Mouse (Mus musculus) intestine, embryonic 15.5 days (tissue): ENCODE measurements around the gene Zmym2. TPM values are rescaled to one million over a fixed set of nuclear protein-coding genes. Genes with fewer than 3 reads are reported as not detected.

Experiments
- ATAC-seq: fragments of 200-750 bp; cut with Nextera tagmentation; 2 replicates; pipeline ENCODE4 v1.8.0; 2017; ENCODE audit warnings: moderate TSS enrichment, moderate library complexity
- H3K27ac ChIP-seq: fragments of 300-500 bp; sonication (generic); 2 replicates; pipeline ENCODE4 v1.5.1; 2015; ENCODE audit warnings: mild to moderate bottlenecking, inconsistent platforms
- H3K27me3 ChIP-seq: fragments of 300-500 bp; sonication (generic); replicated peaks from 2 replicates; pipeline ENCODE4 v1.6.1; 2015; ENCODE audit warnings: inconsistent platforms
- H3K36me3 ChIP-seq: fragments of 300-500 bp; sonication (generic); 2 replicates; pipeline ENCODE4 v1.6.1; 2015; ENCODE audit warnings: inconsistent platforms
- H3K4me1 ChIP-seq: fragments of 300-500 bp; sonication (generic); replicated peaks from 2 replicates; pipeline ENCODE4 v1.6.1; 2015; ENCODE audit warnings: inconsistent platforms
- H3K4me2 ChIP-seq: fragments of 300-500 bp; sonication (generic); replicated peaks from 2 replicates; pipeline ENCODE4 v1.6.1; 2015; ENCODE audit warnings: mild to moderate bottlenecking, inconsistent platforms
- H3K4me3 ChIP-seq: fragments of 300-500 bp; sonication (generic); replicated peaks from 2 replicates; pipeline ENCODE4 v1.5.1; 2015; ENCODE audit warnings: inconsistent platforms
- H3K9ac ChIP-seq: fragments of 300-500 bp; sonication (generic); 2 replicates; pipeline ENCODE4 v1.6.1; 2015; ENCODE audit warnings: inconsistent platforms
- H3K9me3 ChIP-seq: fragments of 300-500 bp; sonication (generic); 2 replicates; pipeline ENCODE4 v1.6.1; 2016; ENCODE audit warnings: inconsistent platforms
- WGBS: fragments of 180-500 bp; shearing (Covaris S2); methylation state at CpG from one replicate; pipeline ENCODE4 v1.1.7; 2015; 5-methylcytosine and 5-hydroxymethylcytosine counted together
- polyA plus RNA-seq: library from polyadenylated mRNA; unstranded; fragments of >200 nt; fragmentation: Nextera tagmentation; extraction: Ambion mirVana; gene quantifications from 2 replicates; pipeline ENCODE4 v1.2.1, GENCODE M21; 2015

Gene Zmym2
- polyA plus RNA-seq, 1 experiment from 2014 or later, result 30.3 TPM

DNA sequence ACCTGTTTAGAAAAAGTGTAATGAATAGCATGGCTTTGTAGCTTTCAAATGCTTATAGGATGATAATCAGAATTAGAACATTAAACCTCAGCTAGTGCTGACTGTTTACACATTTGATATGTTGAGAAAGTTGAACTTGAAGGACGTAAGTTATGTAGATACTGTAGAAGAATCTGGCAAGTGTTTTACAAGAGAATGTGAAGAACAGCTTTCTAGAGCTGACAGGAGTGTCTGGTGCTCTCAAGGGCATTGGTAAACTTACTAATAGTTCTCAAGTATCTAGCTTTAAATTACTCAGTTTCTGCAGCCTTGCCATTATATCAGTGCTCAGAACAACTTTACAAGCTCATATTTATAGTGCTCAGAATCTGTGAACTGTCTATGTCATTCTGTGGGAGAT is 53.5 kb downstream of the Zmym2 start:
- ATAC-seq, result no peak
- Histone ChIP-seq H3K27ac (no peak overlapping the region), H3K36me3 (0 out of 2 replicates have a peak, but pooled peaks cover 4% of the 10 kb centered on the region), H3K9ac (no peak overlapping the region), H3K4me2 (no peak overlapping the region), H3K27me3 (no peaks in the 10 kb centered on the region), H3K9me3 (no peaks in the 10 kb centered on the region), H3K4me3 (no peak overlapping the region), H3K4me1 (no peaks in the 10 kb centered on the region)
- WGBS, result 84% methylated on average over 1 of the region's 1 CpGs

GRCm38 (mm10) chr14:56952928-56953327 is 66.5 kb downstream of the Zmym2 start:
- no peaks in the 10 kb centered on the region for H3K4me1 ChIP-seq
- 95% methylated on average over 4 of the region's 4 CpGs for WGBS
- H3K36me3 ChIP-seq, result peaks cover 3% of the 10 kb centered on the region; the same call in 1 of the 2 replicates
- no peak for ATAC-seq
- no peak overlapping the region for H3K4me3 ChIP-seq
- H3K27me3 ChIP-seq, result no peaks in the 10 kb centered on the region
- no peak overlapping the region for H3K4me2 ChIP-seq
- H3K9ac ChIP-seq, result no peak overlapping the region
- no peak overlapping the region for H3K27ac ChIP-seq
- no peaks in the 10 kb centered on the region for H3K9me3 ChIP-seq

- no peak for ATAC-seq
- H3K27me3 ChIP-seq, result no peaks in the 10 kb centered on the region
- H3K4me2 ChIP-seq, result no peak overlapping the region
- no peaks in the 10 kb centered on the region for H3K9me3 ChIP-seq
- H3K27ac ChIP-seq, result no peak overlapping the region
- H3K4me3 ChIP-seq, result no peak overlapping the region
- H3K4me1 ChIP-seq, result no peaks in the 10 kb centered on the region
- no peak overlapping the region for H3K9ac ChIP-seq
- H3K36me3 ChIP-seq, result peaks cover 3% of the 10 kb centered on the region; the same call in 1 of the 2 replicates
Observed at GRCm38 (mm10) chr14:56954393-56954792, 67.9 kb downstream of the Zmym2 start.

GRCm38 (mm10) chr14:56963969-56964734 is 77.7 kb downstream of the Zmym2 start:
- no peaks in the 10 kb centered on the region for H3K9me3 ChIP-seq
- H3K4me2 ChIP-seq, result no peak overlapping the region
- 70% methylated on average over 2 of the region's 2 CpGs for WGBS
- H3K9ac ChIP-seq, result no peak overlapping the region
- no peak overlapping the region for H3K27ac ChIP-seq
- no peak overlapping the region for H3K4me3 ChIP-seq
- ATAC-seq, result no peak
- no peaks in the 10 kb centered on the region for H3K36me3 ChIP-seq
- no peaks in the 10 kb centered on the region for H3K27me3 ChIP-seq
- no peaks in the 10 kb centered on the region for H3K4me1 ChIP-seq

GRCm38 (mm10) chr14:56969653-56970052 is 83.2 kb downstream of the Zmym2 start:
- Histone ChIP-seq H3K4me2 (no peak overlapping the region), H3K4me1 (no peaks in the 10 kb centered on the region), H3K36me3 (no peaks in the 10 kb centered on the region), H3K27me3 (no peaks in the 10 kb centered on the region), H3K4me3 (no peak overlapping the region), H3K9ac (no peak overlapping the region), H3K9me3 (no peaks in the 10 kb centered on the region), H3K27ac (no peak overlapping the region)
- 71% methylated on average over 8 of the region's 8 CpGs for WGBS
- no peak for ATAC-seq

- Histone ChIP-seq H3K27ac (no peak overlapping the region), H3K9me3 (no peaks in the 10 kb centered on the region), H3K9ac (no peak overlapping the region), H3K4me1 (no peaks in the 10 kb centered on the region), H3K27me3 (no peaks in the 10 kb centered on the region), H3K36me3 (no peaks in the 10 kb centered on the region), H3K4me3 (no peak overlapping the region), H3K4me2 (no peak overlapping the region)
- 71% methylated on average over 11 of the region's 11 CpGs for WGBS
- no peak for ATAC-seq
Observed at GRCm38 (mm10) chr14:56970160-56970559, 83.7 kb downstream of the Zmym2 start.

DNA sequence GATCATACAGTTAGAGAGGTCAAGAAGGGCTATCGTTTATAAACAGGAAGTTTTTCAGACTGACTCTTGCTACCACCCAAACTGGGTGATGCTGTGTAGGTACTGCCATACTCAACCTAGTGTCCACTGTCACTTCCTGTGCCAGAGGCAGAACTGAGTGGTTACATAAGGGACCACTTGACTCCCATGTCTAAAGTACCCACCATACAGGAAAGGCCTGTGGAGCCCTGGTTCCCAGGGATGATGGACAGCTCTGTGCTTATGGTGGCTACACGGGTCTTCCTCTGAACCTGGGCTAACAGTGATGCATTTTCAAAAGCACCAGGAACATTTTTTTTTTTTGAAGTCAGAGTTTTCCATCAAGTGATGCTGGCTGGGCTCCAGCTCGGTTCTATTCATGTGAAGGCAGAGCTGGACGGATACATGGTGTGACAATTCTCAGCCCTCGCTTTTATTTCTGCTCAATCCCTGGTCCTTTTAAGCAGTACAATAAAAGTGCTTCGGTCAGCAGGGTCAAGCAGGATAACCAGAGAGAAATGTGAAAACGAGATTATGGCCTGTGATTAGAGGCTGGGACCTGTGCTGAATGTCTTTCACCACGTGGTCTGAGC is 91.7 kb downstream of the Zmym2 start:
- no peak for ATAC-seq
- 57% methylated on average over 8 of the region's 8 CpGs for WGBS

DNA sequence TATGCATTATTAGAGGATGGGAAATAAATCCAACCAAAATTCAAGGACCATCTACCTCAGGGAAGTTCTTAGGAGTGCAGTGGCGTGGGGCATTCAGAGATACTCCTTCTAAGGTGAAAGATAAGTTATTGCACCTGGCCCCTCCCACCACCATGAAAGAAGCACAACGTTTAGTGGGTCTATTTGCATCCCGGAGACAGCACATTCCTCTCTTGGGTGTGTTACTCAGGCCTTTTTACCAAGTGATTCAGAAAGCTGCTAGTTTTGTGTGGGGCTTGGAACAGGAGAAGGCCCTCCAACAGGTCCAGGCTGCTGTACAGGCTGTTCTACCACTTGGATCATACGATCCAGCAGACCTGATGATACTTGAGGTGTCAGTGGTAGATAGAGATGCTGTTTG is 102.2 kb downstream of the Zmym2 start:
- Histone ChIP-seq H3K9me3 (no peaks in the 10 kb centered on the region), H3K27me3 (no peaks in the 10 kb centered on the region), H3K4me2 (no peak overlapping the region), H3K27ac (no peak overlapping the region), H3K9ac (no peak overlapping the region), H3K4me1 (no peaks in the 10 kb centered on the region), H3K36me3 (no peaks in the 10 kb centered on the region), H3K4me3 (no peak overlapping the region)
- ATAC-seq, result no peak
- 49% methylated on average over 4 of the region's 4 CpGs for WGBS

More for the DNA sequence above, 91.7 kb downstream of the Zmym2 start:
- Histone ChIP-seq H3K4me2 (no peak overlapping the region), H3K27ac (no peak overlapping the region), H3K9ac (no peak overlapping the region), H3K4me3 (no peak overlapping the region), H3K36me3 (no peaks in the 10 kb centered on the region), H3K9me3 (no peaks in the 10 kb centered on the region), H3K27me3 (no peaks in the 10 kb centered on the region), H3K4me1 (no peaks in the 10 kb centered on the region)

Other genes with a start within 250 kb of the Zmym2 start
- gene Mphosph8, start 218.4 kb upstream of the Zmym2 start, polyA plus RNA-seq, result 26.3 and 26.5 TPM in 2 replicates
- gene Pspc1, start 108.3 kb upstream of the Zmym2 start, polyA plus RNA-seq, result 20.5 and 24.7 TPM in 2 replicates
- gene Zmym5, start 74.9 kb upstream of the Zmym2 start, polyA plus RNA-seq, result 18.5 and 19.4 TPM in 2 replicates
- gene Gja3, start 171.4 kb downstream of the Zmym2 start, polyA plus RNA-seq, result 0.06 and 0.19 TPM in 2 replicates
- gene Gjb2, start 218.0 kb downstream of the Zmym2 start, polyA plus RNA-seq, result 5.6 and 6.5 TPM in 2 replicates
- gene Gm4491, start 229.2 kb downstream of the Zmym2 start, polyA plus RNA-seq, result 0.09 TPM in 1 of 2 replicates, not detected in the other
- 0.20 and 0.70 TPM in 2 replicates for gene Gjb6, start 247.0 kb downstream of the Zmym2 start, polyA plus RNA-seq